Mouse (Mus musculus): ENCODE measurements around the gene Gm11027. TPM values are rescaled to one million over a fixed set of nuclear protein-coding genes. Genes with fewer than 3 reads are reported as not detected.

The Gm11027 gene
- total and polyA plus RNA-seq, 3 experiments, result not detected

- Histone ChIP-seq H3K4me3 (replicated peaks in 1 of 3; ENCODE audit: low read depth in 2 of 3, low read length in 2 of 3, poor library complexity in 1 of 3) (no peak overlapping the region), H3K36me3 (replicated peaks in 1 of 2; ENCODE audit: control insufficient read depth in 1 of 2, insufficient read depth in 1 of 2, low read length in 1 of 2) (peaks cover 0 to 2% of the 10 kb centered on the region in 2 experiments), H3K79me2 (replicated peaks; ENCODE audit: control insufficient read depth, extremely low read depth, insufficient read depth, poor library complexity, severe bottlenecking) (peaks cover 3% of the 10 kb centered on the region), H3K27me3 (replicated peaks) (no peaks in the 10 kb centered on the region), H3K9ac (ENCODE audit: insufficient read depth, low read depth) (no peak overlapping the region), H3K4me1 (ENCODE audit: control insufficient read depth in 1 of 2, insufficient read depth in 2 of 2) (peaks cover 0 to 13% of the 10 kb centered on the region in 2 experiments; a peak in 3 of 4 replicates), H3K27ac (ENCODE audit: insufficient read depth, low read depth) (no peak overlapping the region), H3K4me2 (ENCODE audit: insufficient read depth, low read depth, poor library complexity, severe bottlenecking) (no peak overlapping the region), H3K9me3 (replicated peaks; ENCODE audit: low read length) (no peaks in the 10 kb centered on the region)
- dilution Hi-C loops (cut with MboI; ENCODE audit: extremely low pct_ligation_motif_present, extremely low pct_unique_long_range_greater_than_20kb, low sequenced_read_pairs) (no loop called here), in situ Hi-C loops (cut with MboI; ENCODE audit: low pct_ligation_motif_present, low pct_unique_long_range_greater_than_20kb, low sequenced_read_pairs) (loop anchor here (25.0 kb wide), 1 partner anchor 129 kb away; the partner anchor contains the start of gene Ncapg2)
- no peak for DNase-seq (ENCODE audit: extremely low read depth)
- TF ChIP-seq TBP (conservative IDR thresholded peaks at IDR 0.05; ENCODE audit: low read depth, low read length) (no peak), MAFK (IDR thresholded peaks at IDR 0.05; ENCODE audit: insufficient replicate concordance, low read length) (no peak), UBTF (IDR thresholded peaks at IDR 0.05; ENCODE audit: low read depth, low read length) (no peak), JUN (IDR thresholded peaks at IDR 0.05; ENCODE audit: insufficient read depth, low read depth, low read length) (no peak), JUND (conservative IDR thresholded peaks at IDR 0.05; ENCODE audit: low read depth, low read length) (no peak), MYC (IDR thresholded peaks at IDR 0.05; ENCODE audit: low read depth, low read length) (no peak), ELF1 (IDR thresholded peaks at IDR 0.05; ENCODE audit: low read depth, low read length) (no peak), USF1 (IDR thresholded peaks at IDR 0.05; ENCODE audit: low read depth, low read length) (no peak), MAX (IDR thresholded peaks at IDR 0.05; ENCODE audit: low read length) (no peak), BHLHE40 (IDR thresholded peaks at IDR 0.05; ENCODE audit: low read depth, low read length) (no peak), PAX5 (IDR thresholded peaks at IDR 0.05; ENCODE audit: low read length) (no peak)
Observed at GRCm38 (mm10) chr12:116283511-116283910, 8.3 kb downstream of the Gm11027 start.

- H3K27me3 ChIP-seq (replicated peaks), result no peaks in the 10 kb centered on the region
- in situ Hi-C loops (cut with MboI; ENCODE audit: low pct_ligation_motif_present, low pct_unique_long_range_greater_than_20kb, low sequenced_read_pairs) (loop anchor here (25.0 kb wide), 1 partner anchor 119 kb away; the partner anchor contains the start of gene Ncapg2), dilution Hi-C loops (cut with MboI; ENCODE audit: extremely low pct_ligation_motif_present, extremely low pct_unique_long_range_greater_than_20kb, low sequenced_read_pairs) (no loop called here)
- no peak overlapping the region for H3K9ac ChIP-seq (ENCODE audit: insufficient read depth, low read depth)
- DNase-seq (ENCODE audit: extremely low read depth), result no peak
- TF ChIP-seq MEF2A (IDR thresholded peaks at IDR 0.05; ENCODE audit: borderline replicate concordance, low read depth, low read length), result no peak
- no peak for TF ChIP-seq RAD21 (IDR thresholded peaks at IDR 0.05; ENCODE audit: low read depth, low read length)
- no peak for TF ChIP-seq UBTF (IDR thresholded peaks at IDR 0.05; ENCODE audit: low read depth, low read length)
- TF ChIP-seq MAFK (IDR thresholded peaks at IDR 0.05; ENCODE audit: insufficient replicate concordance, low read length), result no peak
- TF ChIP-seq TCF12 (IDR thresholded peaks at IDR 0.05; ENCODE audit: low read depth, low read length), result no peak
- TF ChIP-seq USF1 (IDR thresholded peaks at IDR 0.05; ENCODE audit: low read depth, low read length), result no peak
- no peak for TF ChIP-seq JUND (conservative IDR thresholded peaks at IDR 0.05; ENCODE audit: low read depth, low read length)
- no peak for TF ChIP-seq TBP (conservative IDR thresholded peaks at IDR 0.05; ENCODE audit: low read depth, low read length)
- TF ChIP-seq MXI1 (IDR thresholded peaks at IDR 0.05; ENCODE audit: low read depth, low read length), result no peak
- no peak for TF ChIP-seq MAX (IDR thresholded peaks at IDR 0.05; ENCODE audit: low read length)
- no peak for TF ChIP-seq EP300 (IDR thresholded peaks at IDR 0.05; ENCODE audit: low read length)
- no peak for TF ChIP-seq CHD1 (IDR thresholded peaks at IDR 0.05; ENCODE audit: low read depth, low read length)
- no peak for TF ChIP-seq SIN3A (IDR thresholded peaks at IDR 0.05; ENCODE audit: low read length)
- no peak for TF ChIP-seq PAX5 (IDR thresholded peaks at IDR 0.05; ENCODE audit: low read length)
- no peaks in the 10 kb centered on the region for H3K79me2 ChIP-seq (replicated peaks; ENCODE audit: control insufficient read depth, extremely low read depth, insufficient read depth, poor library complexity, severe bottlenecking)
- H3K4me2 ChIP-seq (ENCODE audit: insufficient read depth, low read depth, poor library complexity, severe bottlenecking), result no peak overlapping the region
- no peak overlapping the region for H3K4me3 ChIP-seq (replicated peaks in 1 of 3; ENCODE audit: low read depth in 2 of 3, low read length in 2 of 3, poor library complexity in 1 of 3)
- H3K9me3 ChIP-seq (replicated peaks; ENCODE audit: low read length), result no peaks in the 10 kb centered on the region
- H3K36me3 ChIP-seq (replicated peaks in 1 of 2; ENCODE audit: control insufficient read depth in 1 of 2, insufficient read depth in 1 of 2, low read length in 1 of 2), result no peaks in the 10 kb centered on the region
- no peak overlapping the region for H3K27ac ChIP-seq (ENCODE audit: insufficient read depth, low read depth)
- H3K4me1 ChIP-seq (ENCODE audit: control insufficient read depth in 1 of 2, insufficient read depth in 2 of 2), result no peaks in the 10 kb centered on the region
Observed at GRCm38 (mm10) chr12:116293185-116293584, 18.0 kb downstream of the Gm11027 start.
